Mouse (Mus musculus): ENCODE results near the gene Frmd4b. TPM values are rescaled to one million over a fixed set of nuclear protein-coding genes. Genes with fewer than 3 reads are reported as not detected.

Gene Frmd4b
- polyA plus RNA-seq, 2 experiments from 2014 or later, result 12.0 to 12.1 TPM

DNA sequence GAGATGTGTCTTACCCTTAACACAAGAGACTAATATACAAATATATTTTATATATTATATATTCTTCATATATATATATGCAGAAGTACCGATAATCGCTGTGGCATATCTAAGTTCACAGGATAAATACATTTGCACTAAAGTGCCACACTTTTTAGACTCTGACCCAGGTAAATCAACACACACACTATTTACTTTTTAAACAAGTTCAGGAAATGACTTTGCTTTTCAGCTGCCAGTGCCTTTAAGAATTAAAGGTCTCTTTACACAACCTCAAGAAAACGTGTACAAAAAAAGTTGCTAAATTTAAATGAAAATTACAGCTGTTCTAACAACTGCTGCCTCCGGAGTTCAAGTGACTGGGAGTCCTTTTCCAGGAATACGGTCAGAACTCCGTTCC lies 264.0 kb downstream of the Frmd4b start:
- no peak for ATAC-seq

DNA sequence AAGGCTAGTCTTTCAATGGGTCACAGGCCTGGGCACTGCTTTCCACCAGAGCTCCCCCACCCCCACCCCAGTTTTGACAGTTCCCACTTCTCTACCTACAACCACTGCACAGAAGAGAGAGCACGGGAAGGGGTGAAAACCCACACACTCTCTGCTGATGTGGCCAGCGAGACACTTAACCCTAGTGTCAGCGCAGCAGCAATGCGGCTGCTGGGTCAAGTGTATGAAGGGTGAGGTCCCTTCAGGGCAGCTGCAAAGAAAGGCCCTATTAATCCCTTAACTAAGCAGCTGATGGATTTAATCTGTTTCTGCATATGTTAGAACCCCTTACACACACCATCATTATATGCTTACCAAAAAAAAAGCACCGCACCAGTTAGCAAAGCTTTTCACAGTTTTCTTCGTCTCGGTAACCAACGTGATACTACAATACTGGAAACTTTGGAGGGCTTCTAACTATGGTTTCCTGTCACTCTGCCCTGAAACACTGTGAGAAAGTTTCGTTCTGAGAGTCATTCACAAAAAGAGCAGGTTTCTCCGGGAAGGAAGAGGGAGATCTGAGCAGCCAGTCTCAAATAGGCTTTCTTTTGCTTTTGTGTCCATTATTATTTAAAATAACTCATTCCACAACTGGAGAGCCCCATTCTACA lies 264.7 kb downstream of the Frmd4b start:
- peak; percentile 69 for ATAC-seq

DNA sequence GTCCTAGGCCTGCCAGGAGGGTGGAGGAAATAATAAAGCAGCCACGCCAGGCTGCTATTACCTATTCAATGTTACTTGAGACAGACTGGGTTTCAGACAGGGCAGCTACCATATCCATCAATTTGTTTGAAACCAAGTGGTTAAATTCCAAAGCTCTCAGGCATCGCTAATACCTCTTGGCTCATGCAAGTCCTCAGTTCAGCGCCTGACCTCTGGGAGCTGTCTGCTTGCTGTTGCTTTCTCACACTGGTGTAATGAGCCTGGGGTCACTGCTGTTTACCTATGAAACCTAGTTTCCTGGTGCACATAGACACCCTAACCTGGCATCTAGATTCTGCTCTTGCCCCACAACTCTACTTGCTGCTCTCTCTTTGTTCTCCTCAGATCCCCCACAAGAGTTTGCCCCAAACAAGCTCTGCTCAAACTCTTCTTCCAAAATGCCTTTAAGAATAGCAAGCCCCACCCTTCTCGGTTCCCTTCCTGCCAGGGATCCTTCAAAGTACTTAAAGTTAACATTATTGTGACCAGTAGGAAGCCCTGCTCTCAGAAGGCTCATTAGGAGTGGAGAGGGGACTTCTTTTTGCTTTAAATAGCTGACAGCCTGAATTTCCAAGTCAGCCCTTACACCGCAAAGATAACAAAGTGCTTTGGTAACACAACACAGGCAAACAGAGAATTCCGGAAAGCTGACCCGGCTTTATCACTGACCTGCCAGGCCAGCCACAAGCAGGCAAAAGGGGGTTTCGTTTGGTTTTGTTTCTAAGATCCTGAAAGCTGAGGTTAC lies 267.8 kb downstream of the Frmd4b start:
- ATAC-seq, result no peak

DNA sequence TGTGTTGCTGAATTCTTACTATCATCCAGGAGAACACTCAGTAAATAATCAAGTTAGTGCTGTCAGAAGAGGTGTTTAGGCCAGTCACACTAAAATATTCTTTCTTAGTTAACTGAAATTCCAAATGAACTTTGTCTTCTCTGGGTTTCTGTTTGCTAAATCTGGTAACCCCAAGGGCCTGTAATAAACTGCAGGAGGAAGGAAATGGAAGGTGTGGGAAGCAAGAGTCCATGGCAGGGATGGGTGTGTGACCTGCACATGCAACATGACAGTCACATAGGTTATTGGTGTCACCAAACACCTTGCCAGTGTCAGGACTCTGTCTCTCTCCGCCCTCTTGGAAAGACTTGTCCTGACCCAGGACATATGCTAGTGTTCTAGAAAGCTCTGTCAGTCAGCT lies 270.4 kb downstream of the Frmd4b start:
- no peak for ATAC-seq

DNA sequence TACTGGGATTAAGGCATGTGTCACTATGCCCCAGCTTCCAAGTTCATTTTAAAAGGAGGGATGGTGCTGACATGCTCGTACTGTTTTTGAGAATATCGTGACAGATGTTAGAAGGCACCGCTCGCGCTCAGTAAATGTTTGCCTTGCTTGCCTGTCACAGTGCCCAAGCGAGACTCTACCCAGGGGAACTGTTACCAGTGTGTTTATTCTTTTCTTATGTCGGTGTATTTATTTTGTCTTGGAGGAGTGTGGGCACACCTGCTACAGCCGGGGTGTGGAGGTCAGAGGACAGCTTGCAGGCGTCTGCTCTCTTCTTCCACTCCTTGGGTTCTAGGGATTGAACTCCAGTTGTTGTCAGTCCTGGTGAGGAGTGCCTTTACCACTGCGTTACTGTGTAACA lies 270.8 kb downstream of the Frmd4b start:
- no peak for ATAC-seq

DNA sequence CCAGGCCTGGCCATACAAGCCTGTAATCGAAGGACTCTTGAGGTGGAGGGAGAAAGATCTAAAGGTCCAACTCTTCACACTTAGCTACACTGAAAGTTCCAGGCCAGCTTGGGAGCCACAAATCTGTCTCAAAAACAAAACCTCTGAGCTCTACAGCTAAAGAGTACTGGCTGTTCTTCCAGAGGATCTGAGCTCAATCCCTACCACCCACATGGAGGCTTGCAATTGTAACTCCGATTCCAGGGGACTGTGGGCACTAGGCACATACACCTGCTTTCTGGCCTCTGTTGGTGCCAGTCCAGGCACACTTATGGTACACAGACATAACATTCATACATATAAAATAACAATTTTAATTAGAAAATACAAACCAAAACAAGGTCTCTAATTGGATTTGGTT lies 271.4 kb downstream of the Frmd4b start:
- ATAC-seq, result no peak

DNA sequence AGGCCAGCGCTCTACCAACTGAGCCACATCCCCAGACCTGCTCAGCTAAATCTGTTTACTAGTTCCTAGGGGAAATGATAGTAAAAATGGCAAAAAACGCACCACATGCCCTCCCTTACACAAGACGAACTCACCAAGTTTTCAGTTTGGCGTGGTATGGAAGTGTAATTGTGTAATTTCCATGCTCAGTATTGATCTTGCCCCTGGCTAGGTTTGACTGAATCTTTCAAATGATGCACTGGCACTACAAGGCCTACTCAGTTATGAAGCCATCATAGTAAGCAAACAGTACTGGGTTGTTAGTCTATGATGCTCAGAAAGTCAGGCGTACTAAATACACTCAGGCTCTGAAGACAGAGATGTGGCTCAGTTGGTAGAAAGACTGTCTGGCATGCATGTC lies 275.2 kb downstream of the Frmd4b start:
- no peak for ATAC-seq

DNA sequence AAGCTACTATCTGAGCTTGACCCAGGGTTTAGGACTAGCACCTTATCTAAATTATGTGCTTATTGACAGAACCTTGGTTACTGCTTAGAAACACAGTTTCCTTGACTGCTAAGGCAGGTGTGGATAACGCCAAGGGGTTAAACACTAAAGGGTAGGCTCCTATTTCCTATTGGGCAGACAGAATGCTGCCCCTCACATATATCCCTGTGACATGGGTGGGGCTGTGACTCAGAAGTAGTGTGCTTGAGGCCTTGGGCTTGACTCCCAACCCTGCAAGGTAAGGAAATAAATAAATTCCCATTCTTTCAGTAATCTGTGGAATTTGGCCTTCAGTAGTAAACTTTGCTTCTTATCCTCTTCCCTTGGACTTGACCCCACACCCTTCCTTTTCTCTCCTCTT lies 275.7 kb downstream of the Frmd4b start:
- no peak for ATAC-seq

DNA sequence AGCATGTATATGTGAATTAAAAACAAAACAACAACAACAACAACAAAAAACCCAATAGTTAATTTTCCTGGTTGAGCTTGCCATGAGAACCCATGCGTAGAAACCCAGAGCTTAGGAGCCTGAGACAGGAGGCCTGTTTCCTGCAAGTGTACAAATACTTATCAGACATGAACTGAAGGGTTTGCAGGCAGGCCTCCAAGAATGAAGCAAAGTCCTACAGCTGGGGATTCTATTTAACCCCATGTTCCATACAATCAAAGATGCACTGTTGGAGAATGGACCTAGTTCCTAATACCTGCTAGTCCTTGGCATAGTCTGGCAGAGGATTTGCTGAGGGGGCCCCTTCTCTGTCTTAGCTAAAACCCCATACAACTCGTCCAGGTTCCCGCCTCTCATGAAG lies 276.2 kb downstream of the Frmd4b start:
- ATAC-seq, result no peak

DNA sequence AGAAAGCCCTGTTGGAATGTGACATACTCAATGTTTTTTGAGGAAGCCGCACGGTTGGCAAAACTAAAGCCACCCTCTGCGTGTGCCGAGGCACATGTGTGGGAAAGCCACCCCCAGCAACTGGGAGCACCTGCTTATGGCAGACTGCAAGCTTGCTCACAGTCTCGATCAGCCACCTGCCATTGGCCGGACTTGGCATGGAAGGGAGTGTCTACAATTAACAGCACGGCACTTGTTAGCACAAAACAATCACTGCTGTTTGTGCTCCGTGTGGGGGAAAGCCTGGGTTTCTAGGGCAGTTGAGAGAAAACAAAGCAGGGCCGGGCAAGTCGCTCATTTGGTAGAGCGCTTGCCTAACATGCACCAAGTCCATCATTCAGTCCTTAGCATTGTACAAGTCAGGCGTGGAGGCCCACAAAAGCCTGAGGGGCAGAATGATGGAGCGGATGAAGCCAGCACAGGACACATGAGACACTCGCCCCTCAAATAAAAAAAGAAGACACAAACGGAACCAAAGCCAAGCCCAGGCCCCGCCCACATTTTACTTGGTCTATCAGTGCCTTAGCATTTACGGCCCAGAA lies 277.0 kb downstream of the Frmd4b start:
- no peak for ATAC-seq

DNA sequence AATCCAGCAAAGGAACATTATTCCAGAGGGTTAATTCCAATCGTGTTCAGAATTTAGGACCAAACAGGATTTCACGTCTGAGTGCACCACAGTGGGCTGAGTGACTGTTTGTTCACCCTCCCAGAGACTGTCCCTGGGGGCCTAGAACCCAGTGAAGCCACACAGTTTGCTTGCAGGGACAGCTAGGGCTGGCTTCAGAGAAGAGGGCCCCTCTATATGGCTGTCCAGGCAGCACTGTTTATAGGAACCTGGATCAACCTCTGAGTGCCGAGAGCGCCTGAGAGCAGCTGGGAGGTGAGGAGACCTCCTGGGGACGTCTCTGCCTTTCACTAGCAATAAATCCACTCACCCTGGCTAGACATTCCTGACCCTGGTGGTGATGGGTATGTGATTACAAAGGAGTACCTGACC lies 278.1 kb downstream of the Frmd4b start:
- no peak for ATAC-seq

DNA sequence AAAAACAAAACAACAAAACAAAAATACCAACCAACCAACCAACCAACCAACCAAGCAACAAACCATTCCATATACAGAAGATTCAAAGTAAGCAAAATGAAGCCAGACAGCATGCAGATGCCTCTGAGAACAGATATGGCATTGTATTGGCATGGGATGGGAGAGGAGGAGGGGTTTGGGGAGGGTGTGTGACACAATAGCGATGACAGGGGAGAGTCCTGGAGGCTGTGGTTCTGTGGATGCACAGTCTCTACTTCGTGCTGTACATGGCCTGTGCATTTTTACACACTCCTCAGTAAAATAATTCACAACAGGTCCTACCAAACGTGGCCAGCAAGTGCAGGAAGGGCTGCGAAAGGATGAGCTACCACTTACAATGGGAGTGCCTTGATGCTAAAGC lies 278.5 kb downstream of the Frmd4b start:
- no peak for ATAC-seq

DNA sequence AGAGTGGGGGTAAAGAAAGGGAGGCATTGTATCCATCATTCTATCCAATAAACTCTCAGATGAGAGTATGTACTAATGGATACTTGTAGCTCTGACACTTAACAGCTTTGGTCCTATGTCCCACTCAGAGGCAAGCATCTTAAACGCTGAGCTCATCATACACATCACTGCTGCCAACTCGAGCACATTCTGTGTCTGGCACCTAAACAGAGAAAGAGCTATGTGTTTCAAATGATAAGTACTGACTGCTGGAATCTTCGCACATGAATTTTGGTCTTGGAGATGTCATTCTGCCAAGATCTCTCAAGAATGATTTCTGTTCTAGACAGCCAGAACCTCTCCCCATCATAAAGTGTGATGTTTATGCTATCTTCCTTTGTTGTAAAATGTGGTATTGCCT lies 284.0 kb downstream of the Frmd4b start:
- no peak for ATAC-seq

DNA sequence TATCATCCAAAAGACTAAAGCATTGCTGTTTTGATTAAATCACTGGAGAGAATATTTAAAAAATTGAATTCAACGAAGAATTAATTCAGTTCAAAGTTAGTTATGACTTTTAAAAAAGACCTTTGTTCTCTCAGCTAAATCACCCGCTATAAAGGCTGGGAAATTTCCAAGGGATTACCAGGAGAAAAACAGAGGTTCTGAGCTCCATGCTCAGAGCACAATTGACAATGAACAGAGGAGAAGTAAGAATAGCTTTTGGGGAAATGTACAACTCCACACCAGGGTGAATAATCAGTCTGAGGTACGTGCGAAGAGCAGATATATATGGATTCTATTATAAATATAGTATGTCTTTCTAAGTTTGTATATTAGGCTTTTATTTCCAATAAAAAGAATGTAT lies 293.4 kb downstream of the Frmd4b start:
- ATAC-seq, result no peak

DNA sequence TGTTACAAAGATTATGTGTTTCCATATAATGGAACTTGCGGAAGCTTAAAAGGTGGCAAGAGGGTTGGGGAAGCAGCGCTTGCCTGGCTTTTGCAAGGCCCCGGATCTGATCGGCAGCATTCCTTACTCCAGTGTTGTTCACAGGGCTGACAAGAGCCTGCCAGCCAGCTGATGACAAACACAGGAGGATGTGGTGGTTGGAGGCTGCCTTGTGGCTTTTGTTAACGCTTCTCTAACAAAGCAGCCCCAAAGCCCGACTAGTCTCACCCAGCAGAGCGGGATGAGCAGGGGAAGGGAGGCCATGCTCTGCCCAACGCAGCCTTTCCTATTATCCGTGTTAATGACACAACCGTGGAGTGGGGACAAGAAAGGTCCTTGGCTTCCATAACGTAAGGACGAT lies 295.2 kb downstream of the Frmd4b start:
- no peak for ATAC-seq

DNA sequence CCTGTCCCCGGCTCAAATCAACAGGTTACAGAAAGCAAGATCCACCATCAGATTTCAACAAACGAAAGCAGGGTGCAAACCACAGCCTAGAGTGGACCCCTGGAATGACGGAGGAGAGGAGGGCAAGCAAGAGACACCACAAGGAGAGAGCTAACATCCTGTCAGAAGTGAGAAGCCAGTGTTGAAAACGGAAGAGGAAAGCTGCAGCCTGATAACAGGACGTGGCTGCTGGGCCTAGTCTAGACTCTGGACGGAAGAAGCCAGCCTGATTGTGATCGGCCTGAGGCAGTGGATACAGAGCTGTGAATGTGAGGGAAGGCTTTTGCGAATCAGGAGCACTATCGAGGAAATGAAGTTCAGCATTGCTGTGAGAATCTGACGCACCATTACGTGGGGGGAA lies 296.2 kb downstream of the Frmd4b start:
- peak; percentile 87 for ATAC-seq

DNA sequence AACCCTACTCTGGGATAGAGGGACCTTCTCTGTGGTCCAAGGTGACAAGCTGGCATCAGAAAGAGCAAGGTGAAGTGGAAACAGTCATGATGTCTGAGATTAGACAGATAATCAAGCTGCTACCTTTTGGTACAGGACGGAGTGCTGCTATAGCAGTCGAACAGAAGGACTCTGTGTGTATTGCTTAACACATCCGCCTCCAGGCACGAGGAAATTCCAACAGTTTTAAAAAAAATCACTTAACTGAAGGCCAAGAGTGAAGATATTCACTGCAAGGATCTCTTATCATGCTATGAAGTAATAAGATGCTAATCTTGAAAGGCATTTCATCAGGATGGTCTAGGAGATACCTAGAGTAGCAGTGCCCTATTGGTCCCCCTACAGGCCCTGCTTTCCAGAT lies 298.3 kb downstream of the Frmd4b start:
- no peak for ATAC-seq

DNA sequence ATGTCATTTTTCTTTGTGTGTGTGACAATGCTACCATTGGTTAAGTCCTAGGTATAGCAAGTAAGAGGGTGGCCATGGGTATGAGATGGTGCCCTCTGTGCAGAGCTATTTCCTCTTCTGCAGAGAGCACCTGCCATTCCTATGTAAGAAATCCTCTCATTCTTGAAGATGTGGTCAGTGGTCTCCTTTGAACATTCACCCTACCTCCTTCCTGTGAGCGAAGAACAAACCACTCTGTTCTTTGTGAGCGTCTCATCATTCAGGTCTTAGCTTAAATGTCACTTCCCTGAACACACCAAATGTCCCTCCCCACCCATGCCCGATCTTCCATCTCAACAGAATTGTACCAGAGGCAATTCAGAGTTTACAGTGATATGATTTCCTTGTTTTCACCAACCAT lies 299.4 kb downstream of the Frmd4b start:
- ATAC-seq, result peak; percentile 53

DNA sequence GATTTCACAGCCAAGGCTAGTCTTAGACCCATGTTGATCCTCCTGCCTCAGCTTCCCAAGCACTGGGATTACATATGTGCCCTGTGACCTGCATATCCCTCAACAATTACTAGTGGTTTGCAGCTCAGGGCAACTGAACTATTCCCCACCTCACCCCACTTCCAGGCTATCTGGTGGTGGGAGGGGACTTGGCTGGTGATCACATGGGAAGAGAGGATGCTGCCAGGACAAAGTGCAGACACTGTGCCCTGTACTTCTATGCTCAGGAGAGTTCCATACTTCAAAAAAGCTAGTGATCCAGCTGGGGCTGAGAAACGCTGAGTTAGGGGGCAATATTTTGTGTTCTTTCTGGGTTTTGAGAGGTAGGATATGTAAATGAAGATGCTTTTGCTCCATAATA lies 300.6 kb downstream of the Frmd4b start:
- no peak for ATAC-seq

DNA sequence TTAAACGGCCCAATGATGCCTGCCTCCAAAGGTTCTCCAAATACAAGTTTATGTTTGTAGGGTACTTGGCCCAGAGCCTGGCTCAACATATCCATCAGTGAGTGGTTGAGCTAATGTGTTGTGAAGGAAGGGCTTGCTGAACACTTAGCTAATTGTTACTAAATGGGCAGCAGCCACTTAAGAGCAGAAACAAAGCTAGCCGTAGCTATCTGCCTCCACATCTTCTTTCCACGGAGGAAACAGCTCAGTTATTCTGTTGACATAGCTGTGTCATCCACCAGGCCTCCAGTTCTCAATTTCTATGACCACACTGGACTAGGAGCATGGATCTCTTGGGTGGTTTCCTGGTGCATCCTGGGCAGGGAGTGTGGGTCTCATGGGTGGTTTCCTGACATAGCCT lies 302.0 kb downstream of the Frmd4b start:
- ATAC-seq, result no peak

DNA sequence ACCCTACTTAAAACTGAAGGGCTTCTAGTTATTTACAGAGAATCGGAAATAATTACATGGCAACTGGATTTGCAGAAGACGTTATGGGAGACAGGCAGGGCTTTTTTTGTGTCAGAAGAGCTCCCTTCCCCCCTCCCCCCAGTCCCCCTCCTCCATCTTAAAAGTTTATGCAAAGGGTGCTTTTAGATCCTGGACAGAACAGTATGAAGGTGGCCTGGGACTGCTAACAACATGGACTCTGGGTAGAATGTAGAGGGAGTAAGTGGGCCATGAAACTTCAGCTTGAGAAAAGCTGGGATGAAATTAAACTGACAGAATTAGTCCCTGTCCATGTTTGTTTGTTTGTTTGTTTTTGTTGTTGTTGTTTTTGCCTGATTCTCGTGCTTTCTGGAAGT lies 304.8 kb downstream of the Frmd4b start:
- no peak for ATAC-seq

DNA sequence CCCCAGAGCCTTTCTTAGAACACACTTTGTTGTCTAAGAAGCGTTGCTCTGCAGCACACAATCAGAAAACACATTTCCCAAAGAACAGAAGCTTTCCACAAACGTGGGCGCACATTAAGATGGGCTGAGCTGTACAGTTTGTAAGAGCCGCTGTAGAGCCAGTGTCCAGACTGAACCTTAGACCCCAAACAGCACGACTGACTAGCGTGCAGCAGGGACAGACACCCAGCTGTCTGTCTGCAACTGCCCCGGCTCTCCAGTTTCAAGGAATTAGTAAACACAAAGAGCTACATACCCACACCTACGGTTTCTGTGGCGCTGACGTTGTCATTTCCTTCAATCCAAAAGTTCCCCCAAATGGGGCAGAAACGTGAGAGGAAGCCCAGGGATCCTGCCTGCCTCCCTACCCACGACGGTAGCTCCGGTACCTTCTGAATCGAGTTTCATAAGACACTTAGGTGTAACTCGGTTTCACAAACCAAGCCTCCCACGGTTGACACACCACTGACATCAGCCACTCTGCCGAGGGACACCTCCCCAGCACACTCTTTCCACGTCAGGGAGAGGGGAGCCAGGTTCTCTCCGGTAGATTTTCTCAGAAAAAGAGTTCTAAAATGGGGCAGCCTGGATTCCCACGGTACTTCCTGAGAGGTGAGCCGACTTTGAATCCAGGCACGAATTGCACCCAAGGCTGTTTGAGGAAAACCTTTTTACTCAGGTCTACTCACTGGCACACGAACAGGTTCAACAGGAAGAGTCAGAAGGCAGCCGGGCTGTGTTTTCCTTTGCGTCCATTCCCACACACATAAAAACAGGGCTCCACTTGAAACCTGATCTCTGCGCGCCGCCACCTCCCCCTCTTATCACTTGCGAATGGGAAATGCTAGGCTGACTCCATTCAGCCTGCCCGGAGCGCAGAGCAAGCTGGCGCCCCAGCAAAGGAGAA lies 305.5 kb downstream of the Frmd4b start:
- peak; percentile 63 for ATAC-seq

DNA sequence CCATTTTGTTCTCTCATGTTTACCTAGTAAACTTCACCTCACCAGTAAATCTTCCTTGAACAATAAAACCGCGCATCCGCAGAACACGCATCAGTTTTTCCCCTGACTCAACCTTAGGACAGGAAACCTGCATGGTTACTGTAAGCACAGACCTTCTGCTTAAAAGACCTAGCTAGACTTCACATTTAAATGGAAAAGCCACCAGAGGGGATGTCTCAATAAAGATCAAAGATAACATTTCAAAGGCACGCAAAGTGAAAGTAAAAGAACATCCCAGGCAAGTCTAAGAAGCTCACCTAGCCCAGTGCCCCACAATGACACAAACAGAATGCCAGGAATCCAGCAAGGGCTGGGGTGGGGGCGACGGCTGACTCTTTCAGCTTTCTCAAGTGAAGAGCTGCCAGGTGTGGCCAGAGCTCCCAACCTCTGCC lies 306.4 kb downstream of the Frmd4b start:
- ATAC-seq, result peak; percentile 79

Data from CD4-positive, CD25-positive, alpha-beta regulatory T cell, adult 4 months (primary cell).